Mouse (Mus musculus) adrenal gland, postnatal 14 days (tissue): ENCODE results near the gene Olfr1366. TPM values are rescaled to one million over a fixed set of nuclear protein-coding genes. Genes with fewer than 3 reads are reported as not detected.
"Not testable (repeated sequence)": the region's sequence is repeated elsewhere in the genome, so short reads cannot be mapped to it uniquely, and the experiment has no call there.

ENCODE experiments used
- DNase-seq: peaks from one replicate; pipeline ENCODE4 v3.0.0; 2021; ENCODE audit warnings: mixed read lengths
- long read RNA-seq, 2 experiments: library from polyadenylated mRNA; stranded (forward); transcript quantifications; one replicate each; pipeline ENCODE4 v2.0.0; 2021
- total RNA-seq: library from RNA; stranded (reverse); gene quantifications from 2 replicates; pipeline ENCODE4 v1.2.3, GENCODE M21; 2021

Gene Olfr1366
- total RNA-seq, result not detected in 2 replicates
- long read RNA-seq, experiment 1, result 0 reads
- long read RNA-seq, experiment 2, result 0 reads

DNA sequence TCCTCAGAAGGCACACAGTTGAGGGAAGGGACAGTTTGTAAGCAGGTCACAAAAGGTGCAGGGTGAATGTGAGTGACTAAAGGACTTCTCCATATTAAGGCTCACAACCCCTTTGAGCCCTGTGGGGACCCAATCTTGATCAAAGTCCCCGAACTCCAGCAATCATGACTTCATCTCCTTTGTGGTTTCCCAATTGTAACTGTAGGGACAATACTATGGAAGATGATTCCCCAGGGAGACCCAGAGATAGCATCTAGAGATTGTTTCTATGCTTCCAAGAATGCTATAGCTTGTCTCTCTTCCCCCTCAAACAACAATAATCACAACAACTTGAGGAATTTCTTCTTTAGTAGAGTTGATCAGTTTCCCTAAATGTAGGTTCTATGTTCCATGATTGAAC is at the start of gene Olfr1366:
Gene Olfr1366 (minus strand): TSS at position 101 of the 400 bp plus-strand sequence.
- no peak for DNase-seq

DNA sequence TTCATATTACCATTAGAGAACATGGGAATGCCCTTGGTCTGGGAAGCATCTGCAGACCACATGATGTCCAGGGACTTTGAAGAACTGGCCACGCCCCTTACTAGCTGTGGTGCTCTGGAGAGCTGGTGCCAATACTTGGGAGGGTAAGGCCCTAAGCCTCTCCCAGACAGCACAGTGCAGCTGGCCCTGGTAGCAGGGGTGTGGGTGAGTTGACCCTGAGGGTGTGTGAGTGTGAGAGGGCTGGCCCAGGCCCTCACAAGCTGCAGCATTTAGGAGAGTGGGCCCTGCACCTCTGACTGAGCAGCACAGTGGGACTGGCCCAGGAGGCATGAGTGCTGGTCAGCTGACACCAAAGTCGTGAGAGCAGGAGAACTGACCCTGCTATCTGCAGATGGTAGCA is 49.0 kb upstream of the Olfr1366 start:
- no peak for DNase-seq

DNA sequence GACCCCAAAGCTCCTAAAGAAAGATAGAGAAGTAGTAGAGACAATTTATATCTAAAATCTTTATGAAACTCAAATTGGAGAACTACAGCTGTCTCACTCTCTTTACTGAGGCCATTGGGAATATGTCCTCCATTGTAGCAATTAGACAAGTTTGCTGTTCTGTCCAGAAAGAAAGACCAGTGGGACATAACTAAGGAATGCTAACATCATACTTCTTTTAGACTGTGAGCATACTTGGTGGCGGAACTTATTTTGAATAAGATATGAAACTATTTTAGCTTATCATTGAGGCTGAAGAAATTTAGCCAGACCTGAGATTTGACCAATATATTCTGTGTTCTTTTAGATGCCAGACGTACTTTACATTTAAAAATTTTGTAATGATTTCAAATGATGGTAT is 39.1 kb upstream of the Olfr1366 start, which contains the start of gene Olfr1364:
Gene Olfr1364 (minus strand): TSS at position 101 of the 400 bp plus-strand sequence.
- no peak for DNase-seq

DNA sequence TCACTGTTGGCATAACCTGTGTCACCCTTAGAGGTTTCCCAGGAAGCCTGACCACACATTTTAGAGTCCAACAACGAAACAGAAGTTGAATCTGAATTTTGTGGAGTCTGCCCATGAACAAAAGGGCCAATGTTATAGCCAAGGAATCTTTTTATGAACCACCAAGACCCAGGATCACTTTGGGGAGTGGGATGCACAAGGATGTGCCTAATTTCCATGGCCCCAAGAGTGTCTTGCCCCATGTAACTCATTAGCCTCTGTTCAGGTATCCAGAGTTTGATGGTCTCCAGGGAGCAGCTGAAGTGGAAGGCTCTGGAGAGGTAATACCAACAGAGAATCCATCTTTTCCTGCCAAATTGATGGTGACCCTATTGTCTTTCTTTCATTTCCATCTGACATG is 17.2 kb upstream of the Olfr1366 start, which contains the start of gene Olfr1535:
Gene Olfr1535 (minus strand): TSS at position 101 of the 400 bp plus-strand sequence.
- no peak for DNase-seq

DNA sequence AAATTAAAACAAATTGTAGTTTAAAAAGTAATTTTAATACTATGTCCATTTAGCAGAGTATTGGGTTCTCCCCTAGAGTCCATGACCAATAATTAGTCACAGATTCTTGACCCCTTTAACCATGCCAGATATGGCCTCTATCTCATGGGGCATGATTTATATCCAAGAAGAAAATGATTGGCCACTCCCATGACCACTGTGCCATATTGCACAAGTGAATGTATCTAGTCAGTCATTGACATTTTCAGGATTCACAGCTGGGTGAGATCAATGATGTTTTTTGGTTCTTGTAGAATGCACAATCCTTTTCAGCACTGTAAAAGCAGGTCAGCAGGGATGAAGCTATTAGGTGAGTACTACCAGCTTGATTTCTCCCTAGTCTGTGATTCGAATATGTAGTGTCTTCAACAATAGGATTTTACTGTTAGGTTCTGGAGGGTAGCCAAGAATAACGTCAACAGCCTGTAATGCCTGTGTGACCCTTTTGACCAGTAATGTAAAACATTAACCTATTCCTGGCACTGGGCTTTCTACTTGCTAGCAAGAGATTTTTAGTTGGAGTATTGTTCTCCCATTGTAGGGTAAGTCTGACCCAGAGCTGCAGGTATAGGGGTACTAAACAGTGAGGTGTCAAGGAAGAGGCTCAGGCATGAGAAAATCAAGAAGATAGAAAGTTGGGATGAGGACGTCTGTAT is 8.0 kb upstream of the Olfr1366 start:
- DNase-seq, result no peak

DNA sequence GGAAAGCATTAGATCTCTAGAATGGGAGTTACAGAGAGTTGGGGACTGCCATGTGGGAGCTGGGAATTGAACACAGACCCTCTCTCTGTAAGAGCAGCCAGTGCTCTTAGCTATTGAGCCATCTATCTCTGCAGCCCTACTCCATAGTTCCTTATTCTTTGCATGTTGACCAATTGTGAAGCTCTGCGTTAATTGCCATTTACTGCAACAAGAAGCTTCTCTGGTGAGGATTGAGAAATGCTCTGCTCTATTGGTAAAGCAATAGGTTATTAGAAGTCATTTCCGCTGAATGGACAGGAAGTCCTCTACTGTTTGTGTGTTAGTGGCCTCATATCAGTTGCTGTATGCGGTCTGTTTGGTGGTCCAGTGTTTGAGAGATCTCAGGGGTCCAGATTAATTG is 6.9 kb upstream of the Olfr1366 start:
- no peak for DNase-seq

DNA sequence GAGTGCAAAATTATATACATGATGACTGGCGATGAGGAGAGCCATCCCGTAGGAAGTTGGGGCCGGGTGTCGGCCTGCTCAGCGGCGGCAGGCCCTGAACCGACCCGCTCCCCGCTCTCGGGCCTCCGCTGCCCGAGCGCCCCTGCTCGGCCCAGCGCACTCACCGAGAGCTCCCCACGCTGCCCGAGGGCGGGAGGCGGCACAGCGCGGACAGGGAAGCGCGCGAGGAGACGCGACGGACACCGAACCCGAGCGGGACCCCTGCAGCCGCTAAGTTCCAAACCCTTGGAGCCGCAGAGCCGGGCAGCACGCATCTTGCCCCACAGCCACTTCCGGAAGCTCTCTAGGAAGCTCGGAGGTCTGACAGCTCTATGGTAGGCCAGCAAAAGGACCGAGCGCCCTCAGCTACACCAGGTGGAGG is 11.8 kb downstream of the Olfr1366 start, which contains the start of gene Zkscan8:
Gene Zkscan8 (minus strand): TSS at position 340 of the 421 bp plus-strand sequence.
- peak; percentile 93 for DNase-seq

DNA sequence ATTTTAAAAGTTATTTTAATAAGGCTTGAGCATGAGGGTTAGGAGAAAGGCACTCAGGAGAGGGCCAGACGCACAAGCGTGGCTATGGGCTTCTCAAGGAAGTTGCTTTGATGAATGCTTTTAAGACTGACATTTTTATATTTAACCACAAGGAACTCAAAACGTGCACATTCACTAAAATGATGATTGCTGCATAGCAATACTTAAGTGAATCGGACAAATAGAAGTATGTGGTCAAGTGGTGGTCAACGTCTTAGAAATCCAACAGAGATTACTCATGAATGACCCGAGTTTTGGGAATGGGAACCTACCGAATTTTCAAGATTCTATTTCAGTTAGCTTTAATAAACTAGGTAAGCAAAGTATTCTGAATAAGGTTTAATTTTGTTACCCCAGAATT is 12.5 kb downstream of the Olfr1366 start:
- DNase-seq, result no peak

DNA sequence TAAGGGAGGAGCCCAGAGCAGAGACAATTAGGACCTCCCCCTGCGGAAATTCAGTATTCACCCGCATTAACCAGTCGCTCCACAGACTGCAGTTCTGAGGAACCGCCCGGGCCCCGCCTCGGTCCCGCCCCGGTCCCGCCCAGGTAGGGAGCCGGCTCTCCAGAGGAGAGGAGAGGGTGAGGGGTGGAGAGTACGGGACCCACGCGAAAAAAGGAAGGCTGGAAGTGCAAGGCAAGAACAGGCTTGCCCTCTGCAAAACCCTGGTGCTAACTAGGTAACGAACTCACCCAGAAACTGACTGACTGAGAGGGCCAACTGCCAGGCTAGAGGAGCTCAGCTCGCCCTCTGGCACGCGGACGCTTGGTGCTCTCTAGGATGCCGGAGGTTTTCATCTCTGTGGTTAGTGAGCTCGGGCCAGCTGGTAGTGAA is 36.4 kb downstream of the Olfr1366 start:
- DNase-seq, result peak; percentile 92

DNA sequence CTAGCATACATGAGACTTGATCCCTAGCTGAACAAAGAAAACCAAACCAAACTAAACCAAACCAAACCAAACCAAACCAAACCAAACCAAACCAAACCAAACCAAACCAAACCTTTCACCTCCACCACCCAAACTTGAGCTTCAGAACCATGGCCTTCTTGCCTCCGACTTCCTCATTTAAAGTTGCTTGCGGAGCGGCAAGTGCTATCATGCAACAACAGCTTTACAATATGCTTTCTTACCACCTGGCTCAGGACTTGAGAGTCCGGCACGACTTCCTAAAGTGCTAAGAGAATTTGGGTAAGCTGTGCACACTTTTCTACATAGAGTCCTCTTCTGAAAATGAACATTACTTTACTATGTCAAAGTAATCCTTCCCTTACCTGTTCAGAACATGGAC is 40.3 kb downstream of the Olfr1366 start:
- no peak for DNase-seq

DNA sequence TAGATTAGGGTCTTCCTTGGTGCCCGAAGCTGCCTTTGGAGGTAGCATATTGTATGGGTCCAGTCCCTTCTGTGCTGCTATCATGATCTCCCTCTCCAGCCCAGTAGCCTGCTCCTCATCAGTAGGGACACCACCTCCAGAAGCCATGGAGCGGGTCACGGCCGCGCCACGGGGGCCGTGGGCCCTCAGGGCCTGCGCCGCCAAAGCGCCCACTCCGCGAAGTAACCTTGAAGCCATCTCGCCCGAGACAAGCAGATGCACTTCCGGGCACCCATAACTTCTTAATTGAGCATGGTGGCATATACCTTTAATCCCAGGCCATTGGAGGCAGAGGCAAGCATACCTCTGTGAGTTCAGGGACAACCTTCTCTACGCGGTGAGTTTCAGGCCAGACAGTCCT is 41.4 kb downstream of the Olfr1366 start, which contains the start of gene Gm11273:
Gene Gm11273 (minus strand): TSS at position 237 of the 400 bp plus-strand sequence.
- DNase-seq, result not testable (repeated sequence)

DNA sequence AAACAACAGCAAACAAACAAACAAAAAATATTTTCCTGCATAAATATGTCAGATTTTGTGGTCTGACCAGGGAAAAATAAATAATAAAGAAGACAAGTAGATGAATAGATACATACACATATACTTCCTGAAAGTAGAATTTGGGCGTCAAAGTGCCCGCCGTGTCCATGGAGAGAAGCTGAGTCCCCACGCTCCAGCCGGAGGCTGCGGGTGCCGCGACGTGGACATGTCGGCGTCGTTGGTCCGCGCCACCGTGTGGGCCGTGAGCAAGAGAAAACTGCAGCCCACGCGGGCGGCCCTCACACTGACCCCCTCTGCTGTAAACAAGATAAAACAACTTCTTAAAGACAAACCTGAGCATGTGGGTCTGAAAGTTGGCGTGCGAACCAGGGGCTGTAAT is 47.5 kb downstream of the Olfr1366 start, which contains the start of gene AK157302:
Gene AK157302 (plus strand): TSS at position 144 of the 400 bp plus-strand sequence.
- peak; percentile 34 for DNase-seq

DNA sequence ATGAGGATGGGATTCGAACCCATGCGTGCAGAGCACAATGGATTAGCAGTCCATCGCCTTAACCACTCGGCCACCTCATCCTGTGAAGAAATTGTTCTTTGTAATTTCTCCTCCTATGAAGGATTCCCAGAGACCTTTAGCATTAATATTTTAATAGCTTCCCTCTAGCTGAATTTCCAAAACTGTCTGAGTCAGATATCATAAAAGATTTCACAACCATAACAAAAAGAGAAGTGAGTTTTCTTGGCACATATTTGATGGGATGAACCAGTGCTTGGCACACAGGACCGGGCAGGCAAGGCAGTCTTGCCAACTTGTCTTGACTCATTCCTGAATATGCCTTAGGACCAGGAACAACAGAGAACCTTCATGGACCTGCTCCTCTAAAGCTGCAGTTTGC is 49.8 kb downstream of the Olfr1366 start:
- peak; percentile 31 for DNase-seq

DNA sequence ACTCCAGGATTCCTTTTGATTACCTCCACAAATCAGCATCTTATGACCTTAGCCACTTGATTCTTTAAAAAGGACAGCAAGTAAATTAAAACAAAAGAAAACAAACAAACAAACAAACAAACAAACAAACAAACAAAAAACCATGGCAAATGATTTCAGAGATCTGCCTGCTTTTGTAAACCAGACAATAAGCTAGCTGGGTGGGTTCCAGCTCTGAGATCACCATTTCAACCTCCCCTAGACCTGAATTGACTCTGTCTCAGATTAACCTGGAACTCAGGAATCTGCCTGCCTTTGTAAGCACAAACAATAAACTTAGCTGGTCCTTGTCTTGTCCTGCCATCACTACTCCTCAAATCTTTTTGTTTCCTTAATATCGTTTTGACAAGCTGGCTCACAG is 55.7 kb downstream of the Olfr1366 start:
- DNase-seq, result no peak

Other genes starting within 250 kb of the Olfr1366 start
- not detected in 2 replicates for gene Gpx6, start 230.7 kb downstream of the Olfr1366 start, total RNA-seq
- gene Olfr1367, start 195.9 kb downstream of the Olfr1366 start, total RNA-seq, result not detected in 2 replicates
- gene Zscan12, start 180.0 kb downstream of the Olfr1366 start, total RNA-seq, result 8.0 and 10.1 TPM in 2 replicates
- 57.7 and 64.0 TPM in 2 replicates for gene Zkscan3, start 140.1 kb downstream of the Olfr1366 start, total RNA-seq
- gene Pgbd1, start 101.8 kb downstream of the Olfr1366 start, total RNA-seq, result 0.79 and 0.85 TPM in 2 replicates
- 32.2 and 35.4 TPM in 2 replicates for gene Zscan26, start 89.1 kb downstream of the Olfr1366 start, total RNA-seq
- gene Nkapl, start 74.3 kb downstream of the Olfr1366 start, total RNA-seq, result 1.4 and 1.7 TPM in 2 replicates
- gene Zkscan4, start 63.9 kb downstream of the Olfr1366 start, total RNA-seq, result 2.3 and 3.9 TPM in 2 replicates
- not detected in 2 replicates for gene Gm10065, start 63.4 kb downstream of the Olfr1366 start, total RNA-seq
- gene AK157302, start 47.6 kb downstream of the Olfr1366 start, total RNA-seq, result 16.7 and 18.3 TPM in 2 replicates
- 174 and 184 TPM in 2 replicates for gene Gm11273, start 41.4 kb downstream of the Olfr1366 start, total RNA-seq
- gene Zkscan8, start 11.7 kb downstream of the Olfr1366 start, total RNA-seq, result 17.4 and 20.4 TPM in 2 replicates
- not detected in 2 replicates for gene Olfr1535, start 17.1 kb upstream of the Olfr1366 start, total RNA-seq
- gene Olfr1364, start 39.0 kb upstream of the Olfr1366 start, total RNA-seq, result not detected in 2 replicates
- gene Olfr1362, start 71.2 kb upstream of the Olfr1366 start, total RNA-seq, result not detected in 2 replicates
- gene Olfr11, start 99.7 kb upstream of the Olfr1366 start, total RNA-seq, result not detected in 2 replicates
- not detected in 2 replicates for gene Olfr1361, start 120.6 kb upstream of the Olfr1366 start, total RNA-seq
- not detected in 2 replicates for gene Olfr1360, start 134.6 kb upstream of the Olfr1366 start, total RNA-seq
- gene Olfr1359, start 155.3 kb upstream of the Olfr1366 start, total RNA-seq, result not detected in 2 replicates
- gene Hist1h2bl, start 173.3 kb upstream of the Olfr1366 start, total RNA-seq, result 191 and 254 TPM in 2 replicates
- gene Hist1h2ai, start 173.6 kb upstream of the Olfr1366 start, total RNA-seq, result 129 and 184 TPM in 2 replicates
- gene Hist1h3h, start 174.9 kb upstream of the Olfr1366 start, total RNA-seq, result 287 and 324 TPM in 2 replicates
- gene Hist1h2bm, start 179.2 kb upstream of the Olfr1366 start, total RNA-seq, result 57.9 and 74.0 TPM in 2 replicates
- 35.2 and 49.4 TPM in 2 replicates for gene Hist1h4j, start 192.3 kb upstream of the Olfr1366 start, total RNA-seq
- 468 and 533 TPM in 2 replicates for gene Hist1h4k, start 207.7 kb upstream of the Olfr1366 start, total RNA-seq
- gene Hist1h2ak, start 211.0 kb upstream of the Olfr1366 start, total RNA-seq, result 72.0 and 91.7 TPM in 2 replicates
- 127 and 142 TPM in 2 replicates for gene Hist1h2bn, start 211.3 kb upstream of the Olfr1366 start, total RNA-seq
- gene Hist1h1b, start 237.8 kb upstream of the Olfr1366 start, total RNA-seq, result 129 and 152 TPM in 2 replicates
- 215 and 253 TPM in 2 replicates for gene Hist1h3i, start 240.6 kb upstream of the Olfr1366 start, total RNA-seq
- 38.5 and 43.6 TPM in 2 replicates for gene Hist1h2an, start 244.4 kb upstream of the Olfr1366 start, total RNA-seq
- 68.9 and 94.7 TPM in 2 replicates for gene Hist1h2bp, start 244.7 kb upstream of the Olfr1366 start, total RNA-seq